Mouse (Mus musculus): ENCODE data around the gene 1700014D04Rik. TPM values are rescaled to one million over a fixed set of nuclear protein-coding genes. Genes with fewer than 3 reads are reported as not detected.
A peak's percentile ranks its signal among the peaks of the same experiment; 100 is the strongest.

1700014D04Rik gene
- polyA plus RNA-seq, 1 experiment from 2014 or later = not detected

DNA sequence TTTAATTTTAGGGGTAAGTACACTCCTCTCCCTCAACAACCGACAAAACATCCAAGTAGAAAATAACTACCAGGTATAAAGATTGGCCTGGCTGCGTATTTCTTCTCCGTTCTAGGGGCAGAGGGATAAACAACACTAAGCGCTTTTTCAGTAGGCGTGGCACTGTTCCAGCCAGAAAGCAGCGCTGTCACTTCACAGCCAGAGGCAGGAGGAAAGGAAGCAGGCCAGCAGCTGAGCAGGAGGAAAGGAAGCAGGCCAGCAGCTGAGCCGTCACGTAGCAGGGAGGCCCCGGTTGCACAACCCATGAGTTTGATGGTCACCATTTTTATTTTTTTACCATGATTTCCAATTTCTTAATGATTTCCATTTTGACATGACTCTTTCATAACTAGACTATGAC lies 24.7 kb upstream of the 1700014D04Rik start:
- peaks cover 47% of the 10 kb centered on the region for H3K36me3 ChIP-seq (ENCODE audit: control insufficient read depth, insufficient read depth, low read length)
- peak overlapping the region; percentile 65 for H3K4me2 ChIP-seq (ENCODE audit: low read length)
- WGBS = 7% methylated on average over 9 of the region's 9 CpGs
- H3K27me3 ChIP-seq (ENCODE audit: control insufficient read depth, insufficient read depth, low read length) = no peaks in the 10 kb centered on the region
- H3K4me3 ChIP-seq (ENCODE audit: control insufficient read depth in 1 of 2, insufficient read depth in 1 of 2, low read depth in 1 of 2, low read length in 2 of 2) = peak overlapping the region in 1 of 2 experiments; percentile 77; a peak in 2 of 4 replicates
- H3K9ac ChIP-seq (ENCODE audit: low read length) = peak overlapping the region; percentile 71
- H3K27ac ChIP-seq (replicated peaks in 1 of 2; ENCODE audit: control insufficient read depth in 1 of 2, insufficient read depth in 1 of 2, low read depth in 2 of 2, low read length in 2 of 2) = peak overlapping the region; percentile 96 to 100
- H3K4me1 ChIP-seq (ENCODE audit: control insufficient read depth in 2 of 2, insufficient read depth in 2 of 2, low read length in 2 of 2) = peaks cover 23 to 32% of the 10 kb centered on the region in 2 experiments
- ATAC-seq (ENCODE audit: insufficient number of reproducible peaks, insufficient read depth, low FRiP score, low read depth) = no peak
- no peaks in the 10 kb centered on the region for H3K9me3 ChIP-seq (ENCODE audit: control insufficient read depth, low read length)

DNA sequence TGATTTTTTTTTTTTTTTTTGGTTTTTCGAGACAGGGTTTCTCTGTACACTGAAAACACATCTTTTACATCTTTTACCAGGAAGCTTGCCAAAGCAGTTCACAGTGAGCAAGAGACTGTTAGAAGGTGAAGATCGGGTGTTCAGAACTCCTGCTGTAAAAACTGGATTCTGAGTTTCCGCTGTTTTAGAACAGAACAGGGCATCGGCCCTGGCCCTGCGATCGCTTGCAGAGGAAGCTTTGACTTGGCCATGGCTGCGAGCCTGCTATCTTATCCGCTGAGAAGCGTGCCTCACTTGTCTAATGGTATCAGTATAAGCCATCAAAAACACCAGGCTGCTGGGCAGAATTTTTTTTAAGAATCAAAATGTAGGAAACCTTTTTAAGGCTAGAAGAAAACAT lies 24.3 kb upstream of the 1700014D04Rik start:
- Histone ChIP-seq H3K9me3 (ENCODE audit: control insufficient read depth, low read length) (no peaks in the 10 kb centered on the region), H3K4me1 (ENCODE audit: control insufficient read depth in 2 of 2, insufficient read depth in 2 of 2, low read length in 2 of 2) (peaks cover 26 to 36% of the 10 kb centered on the region in 2 experiments)

GRCm38 (mm10) chr13:59770164-59770562 lies 23.6 kb upstream of the 1700014D04Rik start:
- under 1% methylated on average over 28 of the region's 28 CpGs for WGBS
- Histone ChIP-seq H3K4me3 (ENCODE audit: control insufficient read depth in 1 of 2, insufficient read depth in 1 of 2, low read depth in 1 of 2, low read length in 2 of 2) (peak overlapping the region; percentile 74 to 77), H3K4me2 (ENCODE audit: low read length) (peak overlapping the region; percentile 65), H3K4me1 (ENCODE audit: control insufficient read depth in 2 of 2, insufficient read depth in 2 of 2, low read length in 2 of 2) (peaks cover 26 to 40% of the 10 kb centered on the region in 2 experiments), H3K27me3 (ENCODE audit: control insufficient read depth, insufficient read depth, low read length) (no peaks in the 10 kb centered on the region), H3K9ac (ENCODE audit: low read length) (peak overlapping the region; percentile 71), H3K36me3 (ENCODE audit: control insufficient read depth, insufficient read depth, low read length) (peaks cover 36% of the 10 kb centered on the region), H3K9me3 (ENCODE audit: control insufficient read depth, low read length) (no peaks in the 10 kb centered on the region), H3K27ac (replicated peaks in 1 of 2; ENCODE audit: control insufficient read depth in 1 of 2, insufficient read depth in 1 of 2, low read depth in 2 of 2, low read length in 2 of 2) (peak overlapping the region; percentile 96 to 100)
- peak; percentile 79 for ATAC-seq (ENCODE audit: insufficient number of reproducible peaks, insufficient read depth, low FRiP score, low read depth)

More for the DNA sequence above, 24.3 kb upstream of the 1700014D04Rik start:
- Histone ChIP-seq H3K27ac (replicated peaks in 1 of 2; ENCODE audit: control insufficient read depth in 1 of 2, insufficient read depth in 1 of 2, low read depth in 2 of 2, low read length in 2 of 2) (peak overlapping the region; percentile 96 to 100), H3K4me3 (ENCODE audit: control insufficient read depth in 1 of 2, insufficient read depth in 1 of 2, low read depth in 1 of 2, low read length in 2 of 2) (peak overlapping the region in 1 of 2 experiments; percentile 77; a peak in 3 of 4 replicates), H3K27me3 (ENCODE audit: control insufficient read depth, insufficient read depth, low read length) (no peaks in the 10 kb centered on the region), H3K9ac (ENCODE audit: low read length) (peak overlapping the region; percentile 71), H3K4me2 (ENCODE audit: low read length) (peak overlapping the region; percentile 65), H3K36me3 (ENCODE audit: control insufficient read depth, insufficient read depth, low read length) (peaks cover 43% of the 10 kb centered on the region)
- WGBS = 21% methylated on average over 9 of the region's 9 CpGs
- no peak for ATAC-seq (ENCODE audit: insufficient number of reproducible peaks, insufficient read depth, low FRiP score, low read depth)

DNA sequence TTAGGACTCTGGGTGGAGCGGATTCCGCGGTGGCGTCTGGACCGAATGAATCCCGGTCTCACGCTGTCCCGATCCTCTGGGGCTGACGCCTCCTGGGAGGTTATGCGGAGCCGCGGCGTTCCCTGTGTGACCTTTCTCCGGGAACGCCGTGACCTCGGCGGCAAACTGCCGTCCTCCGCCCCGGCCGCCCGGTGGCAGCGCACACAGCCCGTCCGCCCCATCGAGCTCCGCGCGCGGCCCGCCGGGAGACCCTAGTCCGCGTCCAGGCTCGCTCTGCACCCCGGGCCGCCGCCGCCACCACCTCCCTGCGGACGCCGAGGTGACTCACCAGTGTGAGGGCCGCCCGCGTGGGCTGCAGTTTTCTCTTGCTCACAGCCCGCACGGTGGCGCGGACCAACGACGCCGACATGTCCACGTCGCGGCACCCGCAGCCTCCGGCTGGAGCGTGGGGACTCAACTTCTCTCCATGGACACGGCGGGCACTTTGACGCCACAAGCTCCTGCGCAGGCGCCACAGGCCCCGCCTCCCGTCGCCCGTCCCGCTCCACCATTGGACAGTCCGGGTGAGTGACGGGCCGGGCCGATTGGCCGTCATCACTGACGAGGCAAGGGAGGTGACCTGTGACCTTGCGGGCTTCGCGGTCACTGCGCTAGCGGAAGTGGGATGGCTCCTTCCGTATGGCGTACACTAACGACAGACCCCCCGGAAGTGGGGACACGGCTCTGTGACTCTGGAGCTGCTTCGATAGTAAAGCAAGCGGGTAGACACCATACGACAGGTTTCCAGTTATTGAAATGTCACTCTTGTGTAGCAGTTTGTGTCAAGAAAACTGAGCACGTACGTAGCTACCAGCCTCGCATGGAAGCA lies 23.0 kb upstream of the 1700014D04Rik start, which contains the start of gene Isca1:
Gene Isca1 (minus strand): TSS at position 515 of the 868 bp plus-strand sequence.
- H3K4me3 ChIP-seq (ENCODE audit: control insufficient read depth in 1 of 2, insufficient read depth in 1 of 2, low read depth in 1 of 2, low read length in 2 of 2) = peak within 1 kb of the TSS; percentile 77 to 90
- H3K9ac ChIP-seq (ENCODE audit: low read length) = peak within 1 kb of the TSS; percentile 94
- peaks cover 31% of the 10 kb centered on the region for H3K36me3 ChIP-seq (ENCODE audit: control insufficient read depth, insufficient read depth, low read length)
- under 1% methylated on average over 72 of the region's 91 CpGs for WGBS
- peak; percentile 98 for ATAC-seq (ENCODE audit: insufficient number of reproducible peaks, insufficient read depth, low FRiP score, low read depth)
- H3K4me1 ChIP-seq (ENCODE audit: control insufficient read depth in 2 of 2, insufficient read depth in 2 of 2, low read length in 2 of 2) = peaks cover 25 to 37% of the 10 kb centered on the region in 2 experiments
- peak within 1 kb of the TSS; percentile 65 for H3K4me2 ChIP-seq (ENCODE audit: low read length)
- H3K27ac ChIP-seq (replicated peaks in 1 of 2; ENCODE audit: control insufficient read depth in 1 of 2, insufficient read depth in 1 of 2, low read depth in 2 of 2, low read length in 2 of 2) = peak within 1 kb of the TSS; percentile 96 to 100
- H3K9me3 ChIP-seq (ENCODE audit: control insufficient read depth, low read length) = no peaks in the 10 kb centered on the region
- H3K27me3 ChIP-seq (ENCODE audit: control insufficient read depth, insufficient read depth, low read length) = no peaks in the 10 kb centered on the region

GRCm38 (mm10) chr13:59768531-59768930 lies 22.0 kb upstream of the 1700014D04Rik start:
- Histone ChIP-seq H3K9ac (ENCODE audit: low read length) (peak overlapping the region; percentile 94), H3K36me3 (ENCODE audit: control insufficient read depth, insufficient read depth, low read length) (peaks cover 29% of the 10 kb centered on the region), H3K27me3 (ENCODE audit: control insufficient read depth, insufficient read depth, low read length) (no peaks in the 10 kb centered on the region), H3K9me3 (ENCODE audit: control insufficient read depth, low read length) (no peaks in the 10 kb centered on the region), H3K27ac (replicated peaks in 1 of 2; ENCODE audit: control insufficient read depth in 1 of 2, insufficient read depth in 1 of 2, low read depth in 2 of 2, low read length in 2 of 2) (peak overlapping the region; percentile 58 to 96; a peak in 3 of 4 replicates), H3K4me2 (ENCODE audit: low read length) (peak overlapping the region; percentile 65), H3K4me1 (ENCODE audit: control insufficient read depth in 2 of 2, insufficient read depth in 2 of 2, low read length in 2 of 2) (peaks cover 25 to 42% of the 10 kb centered on the region in 2 experiments), H3K4me3 (ENCODE audit: control insufficient read depth in 1 of 2, insufficient read depth in 1 of 2, low read depth in 1 of 2, low read length in 2 of 2) (peak overlapping the region; percentile 77 to 90)
- WGBS = 11% methylated on average over 13 of the region's 13 CpGs
- ATAC-seq (ENCODE audit: insufficient number of reproducible peaks, insufficient read depth, low FRiP score, low read depth) = no peak

GRCm38 (mm10) chr13:59766786-59767515 lies 20.4 kb upstream of the 1700014D04Rik start:
- peaks cover 28% of the 10 kb centered on the region for H3K36me3 ChIP-seq (ENCODE audit: control insufficient read depth, insufficient read depth, low read length)
- no peak for ATAC-seq (ENCODE audit: insufficient number of reproducible peaks, insufficient read depth, low FRiP score, low read depth)
- peak overlapping the region in 1 of 2 experiments; percentile 52; a peak in 3 of 4 replicates for H3K27ac ChIP-seq (replicated peaks in 1 of 2; ENCODE audit: control insufficient read depth in 1 of 2, insufficient read depth in 1 of 2, low read depth in 2 of 2, low read length in 2 of 2)
- no peaks in the 10 kb centered on the region for H3K9me3 ChIP-seq (ENCODE audit: control insufficient read depth, low read length)
- 56% methylated on average over 11 of the region's 11 CpGs for WGBS
- H3K4me3 ChIP-seq (ENCODE audit: control insufficient read depth in 1 of 2, insufficient read depth in 1 of 2, low read depth in 1 of 2, low read length in 2 of 2) = peak overlapping the region; percentile 6 to 16; a peak in 3 of 4 replicates
- H3K27me3 ChIP-seq (ENCODE audit: control insufficient read depth, insufficient read depth, low read length) = no peaks in the 10 kb centered on the region
- H3K4me1 ChIP-seq (ENCODE audit: control insufficient read depth in 2 of 2, insufficient read depth in 2 of 2, low read length in 2 of 2) = peaks cover 25 to 45% of the 10 kb centered on the region in 2 experiments
- H3K4me2 ChIP-seq (ENCODE audit: low read length) = peak overlapping the region; percentile 65
- peak overlapping the region; percentile 35 for H3K9ac ChIP-seq (ENCODE audit: low read length)

GRCm38 (mm10) chr13:59762791-59763190 lies 16.2 kb upstream of the 1700014D04Rik start:
- Histone ChIP-seq H3K27ac (replicated peaks in 1 of 2; ENCODE audit: control insufficient read depth in 1 of 2, insufficient read depth in 1 of 2, low read depth in 2 of 2, low read length in 2 of 2) (no peak overlapping the region), H3K4me3 (ENCODE audit: control insufficient read depth in 1 of 2, insufficient read depth in 1 of 2, low read depth in 1 of 2, low read length in 2 of 2) (no peak overlapping the region), H3K36me3 (ENCODE audit: control insufficient read depth, insufficient read depth, low read length) (peaks cover 66% of the 10 kb centered on the region), H3K9ac (ENCODE audit: low read length) (no peak overlapping the region), H3K4me2 (ENCODE audit: low read length) (no peak overlapping the region), H3K9me3 (ENCODE audit: control insufficient read depth, low read length) (no peaks in the 10 kb centered on the region), H3K4me1 (ENCODE audit: control insufficient read depth in 2 of 2, insufficient read depth in 2 of 2, low read length in 2 of 2) (peaks cover 16 to 32% of the 10 kb centered on the region in 2 experiments), H3K27me3 (ENCODE audit: control insufficient read depth, insufficient read depth, low read length) (no peaks in the 10 kb centered on the region)
- no peak for ATAC-seq (ENCODE audit: insufficient number of reproducible peaks, insufficient read depth, low FRiP score, low read depth)
- WGBS = 89% methylated on average over 7 of the region's 7 CpGs
